Mouse (Mus musculus) gastrocnemius, postnatal 36 days (tissue): ENCODE results near the gene Spert. TPM values are rescaled to one million over a fixed set of nuclear protein-coding genes. Genes with fewer than 3 reads are reported as not detected.

ENCODE experiments used
- total RNA-seq, 2 experiments: library from RNA; stranded (reverse); gene quantifications; 2 replicates each; pipeline ENCODE4 v1.2.3; 2021

Gene Spert
- total RNA-seq, 2 experiments from 2014 or later: not detected

Other genes with a start within 250 kb of the Spert start
- gene Siah3, start 137.1 kb downstream of the Spert start, total RNA-seq: not detected
- gene Erich6b, start 49.1 kb upstream of the Spert start, total RNA-seq: not detected
- gene Cog3, start 161.4 kb upstream of the Spert start, total RNA-seq: 1 to 10 TPM; 6.2 to 6.6 TPM
- gene Slc25a30, start 193.9 kb upstream of the Spert start, total RNA-seq: 10 to 100 TPM in 1 of 2 experiments, 1 to 10 TPM in 1; 5.6 to 11.9 TPM